Mouse (Mus musculus) heart, embryonic 15.5 days (tissue): Measurements from ENCODE around the gene Atg101. TPM values are rescaled to one million over a fixed set of nuclear protein-coding genes. Genes with fewer than 3 reads are reported as not detected.

Source experiments
- ATAC-seq: fragments of 200-750 bp; cut with Nextera tagmentation; replicated peaks from 2 replicates; pipeline ENCODE4 v1.8.0; 2017; ENCODE audit warnings: low read depth, moderate TSS enrichment; ENCODE audit not compliant: insufficient number of reproducible peaks, insufficient read depth, low FRiP score
- H3K27ac ChIP-seq: fragments of 300-500 bp; sonication (generic); 2 replicates; pipeline ENCODE4 v1.5.1; 2015; ENCODE audit warnings: mild to moderate bottlenecking, inconsistent platforms
- H3K27me3 ChIP-seq: fragments of 300-500 bp; sonication (generic); 2 replicates; pipeline ENCODE4 v1.6.1; 2015; ENCODE audit warnings: inconsistent platforms
- H3K36me3 ChIP-seq: fragments of 300-500 bp; sonication (generic); 2 replicates; pipeline ENCODE4 v1.6.1; 2015; ENCODE audit warnings: mild to moderate bottlenecking, inconsistent platforms
- H3K4me1 ChIP-seq: fragments of 300-500 bp; sonication (generic); replicated peaks from 2 replicates; pipeline ENCODE4 v1.6.1; 2015; ENCODE audit warnings: inconsistent platforms
- H3K4me2 ChIP-seq: fragments of 300-500 bp; sonication (generic); 2 replicates; pipeline ENCODE4 v1.6.1; 2015; ENCODE audit warnings: inconsistent platforms, mild to moderate bottlenecking, moderate library complexity
- H3K4me3 ChIP-seq: fragments of 300-500 bp; sonication (generic); 2 replicates; pipeline ENCODE4 v1.5.1; 2015; ENCODE audit warnings: mild to moderate bottlenecking, inconsistent platforms
- H3K9ac ChIP-seq: fragments of 300-500 bp; sonication (generic); 2 replicates; pipeline ENCODE4 v1.6.1; 2015; ENCODE audit warnings: mild to moderate bottlenecking, inconsistent platforms
- H3K9me3 ChIP-seq: fragments of 300-500 bp; sonication (generic); replicated peaks from 2 replicates; pipeline ENCODE4 v1.6.1; 2016; ENCODE audit warnings: inconsistent platforms
- WGBS: fragments of 180-500 bp; shearing (Covaris S2); methylation state at CpG from one replicate; pipeline ENCODE4 v1.1.7; 2015; ENCODE audit warnings: mixed read lengths; 5-methylcytosine and 5-hydroxymethylcytosine counted together
- polyA plus RNA-seq: library from polyadenylated mRNA; unstranded; fragments of >200 nt; fragmentation: Nextera tagmentation; extraction: Ambion mirVana; gene quantifications from 2 replicates; pipeline ENCODE4 v1.2.1, GENCODE M21; 2015

Atg101 gene
- polyA plus RNA-seq, 1 experiment from 2014 or later, result 52.0 TPM

DNA sequence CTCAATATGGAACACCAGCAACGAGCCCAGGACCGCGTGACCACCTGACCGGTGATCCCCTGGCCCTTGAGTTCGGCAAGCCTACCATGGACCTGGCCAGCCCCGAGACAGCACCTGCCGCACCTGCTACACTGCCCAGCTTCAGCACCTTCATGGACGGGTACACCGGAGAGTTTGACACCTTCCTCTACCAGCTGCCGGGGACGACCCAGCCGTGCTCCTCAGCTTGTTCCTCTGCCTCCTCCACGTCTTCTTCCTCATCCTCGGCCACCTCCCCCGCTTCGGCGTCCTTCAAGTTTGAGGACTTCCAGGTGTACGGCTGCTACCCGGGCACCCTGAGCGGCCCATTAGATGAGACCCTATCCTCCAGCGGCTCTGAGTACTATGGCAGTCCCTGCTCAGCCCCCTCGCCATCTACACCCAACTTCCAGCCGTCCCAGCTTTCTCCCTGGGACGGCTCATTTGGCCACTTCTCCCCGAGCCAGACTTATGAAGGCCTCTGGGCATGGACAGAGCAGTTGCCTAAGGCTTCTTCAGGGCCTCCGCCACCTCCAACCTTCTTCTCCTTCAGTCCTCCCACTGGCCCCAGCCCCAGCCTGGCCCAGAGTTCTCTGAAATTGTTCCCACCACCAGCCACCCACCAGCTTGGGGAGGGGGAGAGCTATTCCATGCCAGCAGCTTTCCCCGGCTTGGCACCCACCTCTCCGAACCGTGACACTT is 13.8 kb upstream of the Atg101 start:
- no peak for ATAC-seq
- peaks cover 44% of the 10 kb centered on the region for H3K36me3 ChIP-seq

GRCm38 (mm10) chr15:101271107-101271506 is 13.0 kb upstream of the Atg101 start:
- WGBS, result 72% methylated on average over 3 of the region's 3 CpGs
- ATAC-seq, result no peak
- Histone ChIP-seq H3K27me3 (no peaks in the 10 kb centered on the region), H3K9ac (no peak overlapping the region), H3K4me2 (no peak overlapping the region), H3K9me3 (no peaks in the 10 kb centered on the region), H3K4me3 (no peak overlapping the region), H3K4me1 (peaks cover 25% of the 10 kb centered on the region), H3K27ac (no peak overlapping the region), H3K36me3 (peaks cover 44% of the 10 kb centered on the region)

More for the DNA sequence above, 13.8 kb upstream of the Atg101 start:
- no peak overlapping the region for H3K27ac ChIP-seq
- H3K9me3 ChIP-seq, result no peaks in the 10 kb centered on the region
- no peaks in the 10 kb centered on the region for H3K27me3 ChIP-seq
- H3K4me2 ChIP-seq, result no peak overlapping the region
- WGBS, result 89% methylated on average over 29 of the region's 29 CpGs
- H3K4me3 ChIP-seq, result no peak overlapping the region
- H3K9ac ChIP-seq, result no peak overlapping the region
- H3K4me1 ChIP-seq, result peaks cover 33% of the 10 kb centered on the region

DNA sequence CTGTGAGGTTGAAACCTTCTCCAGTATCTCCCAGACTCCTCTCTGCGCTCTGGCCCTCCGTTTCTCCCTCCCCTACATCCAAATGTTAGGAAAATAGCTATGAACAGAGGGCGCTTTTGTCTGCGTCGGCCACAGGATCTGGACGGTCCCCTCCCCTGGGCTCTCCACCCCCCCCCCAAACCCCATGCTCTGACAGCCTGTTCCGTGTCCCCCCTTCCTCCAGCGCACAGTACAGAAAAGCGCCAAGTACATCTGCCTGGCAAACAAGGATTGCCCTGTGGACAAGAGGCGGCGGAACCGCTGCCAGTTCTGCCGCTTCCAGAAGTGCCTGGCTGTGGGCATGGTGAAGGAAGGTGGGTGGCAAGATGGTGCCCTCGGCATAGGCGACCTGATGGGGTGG is 12.6 kb upstream of the Atg101 start:
- Histone ChIP-seq H3K27me3 (no peaks in the 10 kb centered on the region), H3K9me3 (no peaks in the 10 kb centered on the region), H3K4me3 (no peak overlapping the region), H3K9ac (no peak overlapping the region), H3K4me1 (peaks cover 23% of the 10 kb centered on the region), H3K4me2 (no peak overlapping the region), H3K27ac (no peak overlapping the region), H3K36me3 (peaks cover 44% of the 10 kb centered on the region)
- ATAC-seq, result no peak
- WGBS, result 89% methylated on average over 15 of the region's 15 CpGs

- H3K4me1 ChIP-seq, result peaks cover 17% of the 10 kb centered on the region
- 47% methylated on average over 6 of the region's 6 CpGs for WGBS
- no peak for ATAC-seq
- no peak overlapping the region for H3K4me3 ChIP-seq
- no peaks in the 10 kb centered on the region for H3K27me3 ChIP-seq
- no peak overlapping the region for H3K9ac ChIP-seq
- H3K4me2 ChIP-seq, result no peak overlapping the region
- H3K27ac ChIP-seq, result no peak overlapping the region
- H3K9me3 ChIP-seq, result no peaks in the 10 kb centered on the region
- peaks cover 44% of the 10 kb centered on the region for H3K36me3 ChIP-seq
These were observed 9.7 kb upstream of the Atg101 start for GRCm38 (mm10) chr15:101274380-101274779.

- H3K36me3 ChIP-seq, result peaks cover 20% of the 10 kb centered on the region
- WGBS, result 71% methylated on average over 11 of the region's 11 CpGs
- H3K4me1 ChIP-seq, result peaks cover 20% of the 10 kb centered on the region
- no peak overlapping the region for H3K4me2 ChIP-seq
- no peak overlapping the region for H3K9ac ChIP-seq
- no peaks in the 10 kb centered on the region for H3K27me3 ChIP-seq
- ATAC-seq, result no peak
- H3K4me3 ChIP-seq, result no peak overlapping the region
- H3K27ac ChIP-seq, result no peak overlapping the region
- no peaks in the 10 kb centered on the region for H3K9me3 ChIP-seq
These were observed 6.6 kb upstream of the Atg101 start for GRCm38 (mm10) chr15:101277351-101277899.

GRCm38 (mm10) chr15:101278589-101278988 is 5.5 kb upstream of the Atg101 start:
- peaks cover 9% of the 10 kb centered on the region for H3K36me3 ChIP-seq
- H3K4me3 ChIP-seq, result no peak overlapping the region
- H3K4me2 ChIP-seq, result no peak overlapping the region
- no peak overlapping the region for H3K27ac ChIP-seq
- H3K9me3 ChIP-seq, result no peaks in the 10 kb centered on the region
- no peaks in the 10 kb centered on the region for H3K27me3 ChIP-seq
- 43% methylated on average over 5 of the region's 5 CpGs for WGBS
- no peak overlapping the region for H3K9ac ChIP-seq
- peaks cover 27% of the 10 kb centered on the region for H3K4me1 ChIP-seq
- ATAC-seq, result no peak

DNA sequence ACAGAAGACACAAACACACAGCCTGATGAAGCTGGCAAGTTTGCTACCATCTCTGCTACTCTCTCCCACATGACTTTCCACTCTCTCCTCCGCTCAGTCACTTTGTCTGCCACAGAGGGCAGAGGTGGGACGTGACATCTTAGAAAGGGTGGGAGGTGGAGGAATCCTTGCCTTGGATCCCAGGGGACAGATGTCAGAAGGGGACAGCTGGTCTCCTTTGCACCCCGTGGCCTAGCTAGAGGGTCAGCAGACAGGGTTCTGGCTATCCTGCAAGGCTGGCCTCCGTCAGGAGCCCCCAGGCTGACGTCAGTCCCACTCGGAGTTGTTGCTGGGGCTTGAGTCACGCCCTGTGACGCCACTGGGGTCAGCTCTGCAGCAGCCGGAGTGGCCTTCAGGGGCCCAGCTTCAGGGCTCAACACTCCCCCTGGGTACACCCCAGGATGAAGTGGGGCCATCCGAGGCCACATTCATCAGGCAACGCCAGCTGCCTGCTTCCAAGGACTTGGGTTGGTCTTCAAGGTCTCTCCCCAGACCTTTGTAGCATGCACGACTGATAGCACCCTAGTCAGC is 4.6 kb upstream of the Atg101 start:
- Histone ChIP-seq H3K36me3 (no peaks in the 10 kb centered on the region), H3K27me3 (no peaks in the 10 kb centered on the region), H3K9ac (no peak overlapping the region), H3K4me3 (no peak overlapping the region), H3K9me3 (no peaks in the 10 kb centered on the region), H3K4me2 (no peak overlapping the region), H3K27ac (no peak overlapping the region), H3K4me1 (peaks cover 28% of the 10 kb centered on the region)
- ATAC-seq, result no peak
- WGBS, result 47% methylated on average over 12 of the region's 12 CpGs

DNA sequence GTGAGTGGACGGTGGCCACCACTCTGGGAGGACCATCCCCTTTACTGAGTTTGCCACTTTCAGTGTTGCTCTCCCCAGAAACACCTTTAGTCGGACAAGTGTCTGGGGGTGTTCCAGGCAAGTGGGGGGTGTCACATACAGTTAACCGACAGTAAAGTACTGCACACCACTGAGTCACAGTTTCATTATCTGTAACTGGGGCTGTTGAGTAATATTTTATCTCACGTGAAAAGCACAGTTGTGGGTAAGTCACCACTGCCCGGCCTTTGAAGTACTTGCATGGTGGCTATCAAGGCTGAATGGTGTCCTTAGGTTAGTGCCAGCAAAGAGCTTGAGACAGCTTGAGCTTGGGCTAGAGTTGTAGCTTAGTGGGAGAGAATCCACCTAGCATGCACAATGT is 1.6 kb upstream of the Atg101 start:
- H3K27me3 ChIP-seq, result no peaks in the 10 kb centered on the region
- no peak overlapping the region for H3K4me2 ChIP-seq
- WGBS, result 66% methylated on average over 5 of the region's 5 CpGs
- no peaks in the 10 kb centered on the region for H3K9me3 ChIP-seq
- no peak overlapping the region for H3K27ac ChIP-seq
- H3K36me3 ChIP-seq, result peaks cover 10% of the 10 kb centered on the region
- no peak overlapping the region for H3K9ac ChIP-seq
- no peak for ATAC-seq
- H3K4me1 ChIP-seq, result peaks cover 39% of the 10 kb centered on the region
- no peak overlapping the region for H3K4me3 ChIP-seq

GRCm38 (mm10) chr15:101283183-101283910 is 725 bp upstream of the Atg101 start:
- H3K27ac ChIP-seq, result peak overlapping the region; percentile 84
- peak overlapping the region; percentile 89 for H3K4me3 ChIP-seq
- peaks cover 37% of the 10 kb centered on the region for H3K4me1 ChIP-seq
- H3K9ac ChIP-seq, result peak overlapping the region; percentile 88
- no peaks in the 10 kb centered on the region for H3K27me3 ChIP-seq
- WGBS, result 2% methylated on average over 26 of the region's 26 CpGs
- peaks cover 18% of the 10 kb centered on the region for H3K36me3 ChIP-seq
- H3K9me3 ChIP-seq, result no peaks in the 10 kb centered on the region
- peak; percentile 42 for ATAC-seq
- peak overlapping the region; percentile 97 for H3K4me2 ChIP-seq

- no peak overlapping the region for H3K27ac ChIP-seq
- H3K9ac ChIP-seq, result no peak overlapping the region
These were observed 2.2 kb downstream of the Atg101 start for GRCm38 (mm10) chr15:101286129-101286770.

DNA sequence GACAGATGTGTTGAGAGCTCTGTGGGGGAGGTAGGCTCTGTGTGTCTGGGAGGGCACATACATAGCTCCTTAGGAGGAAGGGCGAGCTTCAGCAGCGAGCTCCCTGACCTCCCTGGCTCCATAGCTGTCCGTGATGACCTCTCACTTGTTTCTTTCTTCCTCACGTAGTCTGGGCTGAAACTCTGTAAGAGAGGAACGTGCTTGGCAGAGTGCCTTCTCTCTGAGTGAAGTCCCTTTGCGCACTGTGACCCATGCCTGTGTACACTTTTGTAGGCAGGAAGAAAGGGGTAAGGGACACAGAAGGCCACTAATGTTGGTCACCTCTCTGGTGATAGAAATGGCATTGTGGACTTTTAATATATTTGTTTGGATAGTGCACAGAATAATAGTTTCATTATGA is 3.3 kb downstream of the Atg101 start:
- Histone ChIP-seq H3K9me3 (no peaks in the 10 kb centered on the region), H3K4me3 (no peak overlapping the region), H3K27me3 (no peaks in the 10 kb centered on the region), H3K9ac (no peak overlapping the region), H3K4me1 (peaks cover 22% of the 10 kb centered on the region), H3K27ac (no peak overlapping the region), H3K36me3 (peaks cover 55% of the 10 kb centered on the region), H3K4me2 (no peak overlapping the region)
- no peak for ATAC-seq
- 69% methylated on average over 6 of the region's 6 CpGs for WGBS

More at GRCm38 (mm10) chr15:101286129-101286770, 2.2 kb downstream of the Atg101 start:
- Histone ChIP-seq H3K4me3 (no peak overlapping the region), H3K27me3 (no peaks in the 10 kb centered on the region), H3K4me1 (peaks cover 22% of the 10 kb centered on the region), H3K36me3 (peaks cover 45% of the 10 kb centered on the region), H3K4me2 (no peak overlapping the region), H3K9me3 (no peaks in the 10 kb centered on the region)
- no peak for ATAC-seq
- WGBS, result 68% methylated on average over 9 of the region's 9 CpGs
